Mouse (Mus musculus) lung, adult 2 months (tissue): ENCODE data around the gene Gm10644. TPM values are rescaled to one million over a fixed set of nuclear protein-coding genes. Genes with fewer than 3 reads are reported as not detected.

Experiments used
- DNase-seq: peaks from one replicate; pipeline ENCODE4 v3.0.0; 2022
- H3K4me1 ChIP-seq: fragments of 200-500 bp; 2 replicates; pipeline ENCODE4 v1.6.1; 2011; ENCODE audit warnings: low read length; ENCODE audit not compliant: control insufficient read depth, insufficient read depth
- H3K4me3 ChIP-seq: fragments of 200-500 bp; replicated peaks from 2 replicates; pipeline ENCODE3; 2011; ENCODE audit warnings: low read depth, mild to moderate bottlenecking, control low read depth, low read length; ENCODE audit errors: extremely low read depth
- CTCF ChIP-seq: fragments of 200-500 bp; IDR thresholded peaks from 2 replicates; pipeline ENCODE4 v1.5.1; 2011; ENCODE audit warnings: mild to moderate bottlenecking, low read length, control low read depth; ENCODE audit not compliant: insufficient read depth
- POLR2A ChIP-seq: fragments of 200-500 bp; IDR thresholded peaks from 2 replicates; pipeline ENCODE4 v1.6.1; 2011; ENCODE audit warnings: low read depth, mild to moderate bottlenecking, control low read depth, low read length, borderline replicate concordance; ENCODE audit errors: extremely low read depth
- WGBS: fragments of 180-500 bp; shearing (Covaris S2); methylation state at CpG from one replicate; pipeline ENCODE4 v1.1.7; 2018; 5-methylcytosine and 5-hydroxymethylcytosine counted together
- polyA plus RNA-seq: library from polyadenylated mRNA; depleted of rRNA; stranded (reverse); fragments of >200 nt; gene quantifications from 2 replicates; pipeline ENCODE4 v1.2.3, GENCODE M21; 2012

Gene Gm10644
- polyA plus RNA-seq, 1 experiment, result 2.0 TPM

DNA sequence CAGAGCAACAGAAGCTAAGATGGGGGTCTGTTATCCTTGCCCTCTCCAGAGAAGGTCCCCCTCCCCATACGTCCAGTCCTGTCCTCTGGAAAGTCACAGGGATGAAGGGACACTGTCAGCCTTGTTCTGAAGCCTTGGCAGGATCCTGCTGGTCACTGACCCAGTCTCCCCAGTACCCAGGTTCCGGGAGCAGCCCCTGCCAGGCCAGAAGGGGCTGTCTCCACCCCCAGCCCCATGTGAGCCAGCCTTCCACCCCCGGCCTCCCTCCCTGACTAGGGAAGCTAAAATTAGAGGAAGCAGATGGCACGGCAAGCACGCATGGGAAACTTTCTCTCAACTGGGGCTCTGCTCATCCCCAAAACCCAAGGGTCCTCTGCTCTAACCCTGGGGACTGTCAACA is 39.0 kb downstream of the Gm10644 start:
- TF ChIP-seq POLR2A (no peak), CTCF (no peak)
- WGBS, result 63% methylated on average over 5 of the region's 5 CpGs
- DNase-seq, result no peak
- Histone ChIP-seq H3K4me1 (peaks cover 5% of the 10 kb centered on the region), H3K4me3 (no peak overlapping the region)

DNA sequence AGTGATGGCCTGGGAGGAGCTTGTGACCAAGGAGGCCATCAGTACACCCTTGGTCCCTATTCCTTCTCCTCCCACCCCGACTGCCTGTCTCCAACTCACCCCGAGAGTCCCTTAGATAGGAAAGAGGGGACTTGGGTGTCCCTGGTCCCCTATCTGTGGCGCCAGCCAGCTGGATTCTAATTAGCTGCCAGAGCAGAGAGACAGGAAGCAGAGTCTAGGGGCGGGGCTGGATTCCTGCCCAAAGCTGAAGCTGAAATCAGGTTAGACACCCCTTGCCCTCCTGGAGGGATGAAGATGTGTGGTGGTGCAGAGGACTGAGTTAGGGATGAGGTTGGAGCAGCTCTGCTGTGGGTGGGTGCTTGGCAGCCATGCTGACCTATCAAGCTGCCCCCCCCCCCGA is 40.1 kb downstream of the Gm10644 start:
- TF ChIP-seq POLR2A (no peak), CTCF (no peak)
- Histone ChIP-seq H3K4me3 (no peak overlapping the region), H3K4me1 (peaks cover 5% of the 10 kb centered on the region)
- DNase-seq, result no peak
- 29% methylated on average over 5 of the region's 5 CpGs for WGBS

DNA sequence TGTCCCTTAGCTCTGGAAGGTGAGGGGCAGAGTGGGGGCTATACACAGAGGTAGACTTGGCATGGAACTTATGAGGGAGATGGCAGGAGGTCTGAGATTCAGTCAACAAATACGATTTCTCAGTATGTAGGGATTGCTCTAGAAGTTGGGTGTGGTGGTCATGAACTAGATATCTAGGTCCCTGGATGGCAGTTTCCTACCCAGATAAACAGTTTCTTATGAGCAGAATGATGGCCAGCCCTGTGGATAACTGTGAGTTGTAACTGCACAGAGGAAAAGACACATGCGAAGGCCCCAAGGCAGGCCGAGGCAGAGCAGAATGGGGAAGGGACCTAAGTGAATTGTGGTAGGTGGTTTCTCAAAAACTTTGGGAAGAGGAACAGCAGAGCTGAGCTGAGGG is 40.8 kb downstream of the Gm10644 start:
- no peak overlapping the region for H3K4me3 ChIP-seq
- WGBS, result 75% methylated on average over 3 of the region's 3 CpGs
- H3K4me1 ChIP-seq, result peaks cover 5% of the 10 kb centered on the region
- DNase-seq, result no peak
- TF ChIP-seq CTCF, result no peak
- TF ChIP-seq POLR2A, result no peak

DNA sequence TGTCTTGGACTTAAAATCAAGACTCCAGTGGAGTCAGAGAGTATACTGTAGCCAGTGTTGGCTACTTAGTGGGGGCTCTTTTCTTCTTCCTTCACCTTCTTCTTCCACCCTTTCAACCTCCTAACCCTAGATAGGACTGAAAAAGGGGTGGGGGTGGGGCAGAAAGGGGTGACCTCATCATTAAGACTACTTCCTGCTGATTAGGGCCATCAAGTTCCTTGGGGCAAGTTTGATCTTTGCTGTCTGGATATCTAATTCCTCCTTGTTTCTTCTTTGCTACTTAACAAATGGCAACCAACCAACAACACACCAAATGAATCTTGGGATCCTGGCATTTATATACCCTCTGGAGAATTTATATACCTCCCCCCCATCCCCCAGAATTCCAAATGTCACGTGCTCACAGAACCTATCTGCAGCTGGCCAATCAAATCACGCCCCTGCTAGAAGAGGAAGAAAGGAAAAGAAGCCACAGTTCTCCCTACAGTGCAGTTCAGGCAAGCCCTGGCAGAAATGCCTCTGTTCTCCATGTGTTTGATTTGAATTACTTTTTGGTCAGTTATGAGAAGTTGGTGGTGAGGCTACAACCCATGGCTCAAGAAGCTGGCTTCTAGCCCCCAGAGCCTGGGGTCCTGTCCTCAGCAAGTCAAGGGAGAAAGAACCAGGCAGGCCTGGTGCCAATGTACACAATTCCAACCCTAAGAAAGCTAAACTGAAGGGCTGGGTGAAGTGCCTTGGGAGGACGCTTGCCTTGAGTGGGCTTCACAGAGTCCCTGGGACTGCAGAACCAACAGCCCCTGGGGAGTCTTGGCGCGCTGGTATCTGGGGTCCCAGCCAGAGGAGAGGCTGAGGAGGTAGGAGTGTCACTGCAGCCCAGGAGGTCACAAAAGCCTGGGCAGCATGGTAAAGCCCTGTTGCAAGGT is 42.9 kb downstream of the Gm10644 start:
- 56% methylated on average over 5 of the region's 5 CpGs for WGBS
- no peak for TF ChIP-seq CTCF
- TF ChIP-seq POLR2A, result no peak
- peaks cover 5% of the 10 kb centered on the region for H3K4me1 ChIP-seq
- DNase-seq, result peak; percentile 25
- H3K4me3 ChIP-seq, result no peak overlapping the region

DNA sequence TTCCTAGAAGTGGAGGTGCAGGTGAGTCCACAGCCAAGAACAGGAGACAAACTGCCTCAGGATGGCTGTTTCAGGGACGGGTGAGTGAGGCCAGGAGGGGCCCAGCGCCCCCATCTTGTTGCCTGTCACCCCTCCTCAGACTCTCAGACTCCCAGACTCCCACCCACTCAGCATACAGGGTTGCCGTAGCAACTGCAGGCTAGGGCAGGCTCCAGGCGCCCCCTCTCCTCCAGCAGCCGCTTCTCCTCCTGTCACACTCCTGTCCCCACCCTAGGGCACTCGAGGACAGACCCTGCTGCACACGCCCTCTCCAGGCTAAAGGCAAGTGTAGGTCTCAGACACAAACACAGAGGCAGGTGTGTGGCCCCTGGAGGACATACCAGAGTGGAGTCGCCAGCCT is 45.7 kb downstream of the Gm10644 start:
- Histone ChIP-seq H3K4me3 (no peak overlapping the region), H3K4me1 (no peaks in the 10 kb centered on the region; the same call in none of the 2 replicates)
- no peak for DNase-seq
- 52% methylated on average over 8 of the region's 8 CpGs for WGBS
- TF ChIP-seq CTCF, result no peak
- TF ChIP-seq POLR2A, result no peak

DNA sequence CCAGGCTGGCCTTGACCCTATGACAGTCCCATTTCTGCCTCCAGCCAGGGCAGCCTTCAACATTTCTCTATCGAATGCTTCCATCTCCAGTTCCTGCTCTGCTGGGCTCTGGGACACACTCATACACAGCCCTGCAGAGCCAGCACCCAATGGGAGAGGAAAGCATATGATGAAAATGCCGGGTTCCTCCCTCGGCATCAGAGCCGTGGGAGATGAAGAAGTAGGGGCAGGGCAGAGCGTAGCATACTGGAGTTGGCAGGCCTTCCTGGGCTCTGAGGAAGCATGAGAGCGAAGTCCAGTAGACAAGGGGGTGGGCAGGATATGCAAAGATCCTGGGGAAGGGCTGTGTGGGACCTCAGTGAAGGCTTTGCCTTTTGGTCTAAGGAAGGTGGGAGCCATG is 46.4 kb downstream of the Gm10644 start:
- Histone ChIP-seq H3K4me1 (no peaks in the 10 kb centered on the region; the same call in none of the 2 replicates), H3K4me3 (no peak overlapping the region)
- WGBS, result 46% methylated on average over 6 of the region's 6 CpGs
- DNase-seq, result no peak
- TF ChIP-seq CTCF (no peak), POLR2A (no peak)

DNA sequence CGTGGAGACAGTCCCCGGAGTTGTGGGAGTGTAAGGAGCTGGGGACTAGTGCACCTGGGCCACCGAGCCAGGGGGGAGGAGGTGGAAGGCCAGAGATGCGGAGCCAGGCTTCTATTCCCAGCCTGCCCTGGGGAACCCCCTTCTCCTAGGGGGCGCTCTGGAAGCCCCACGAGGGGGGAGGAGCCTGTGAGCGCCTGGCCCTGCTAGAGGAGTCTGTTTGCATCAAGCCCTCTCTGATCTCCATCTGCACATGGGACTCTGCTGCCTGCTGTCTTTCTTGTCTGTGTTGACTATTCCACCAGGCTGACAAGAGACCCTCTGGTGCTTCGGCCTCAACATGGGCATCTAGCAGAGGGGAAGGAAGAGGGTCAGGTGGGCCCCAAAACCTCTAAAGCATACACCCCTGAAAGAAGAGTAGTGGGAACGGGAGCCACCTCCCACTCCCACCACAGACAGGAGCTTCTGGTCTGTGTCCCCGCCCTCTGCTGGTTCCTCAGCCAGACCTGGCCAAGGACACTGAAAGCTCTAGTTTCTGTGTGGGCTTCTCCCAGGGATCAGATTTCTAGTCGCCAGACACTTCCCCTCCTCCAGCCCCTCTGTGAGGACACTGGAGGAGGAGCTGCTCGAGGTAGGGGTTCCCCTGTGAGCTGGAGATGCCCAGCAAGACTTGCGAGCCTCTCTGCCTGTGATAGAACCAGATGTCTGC is 51.9 kb downstream of the Gm10644 start:
- TF ChIP-seq CTCF (no peak), POLR2A (no peak)
- DNase-seq, result peak; percentile 30
- 29% methylated on average over 13 of the region's 13 CpGs for WGBS
- Histone ChIP-seq H3K4me3 (no peak overlapping the region), H3K4me1 (peaks cover 2% of the 10 kb centered on the region; the same call in 1 of the 2 replicates)

DNA sequence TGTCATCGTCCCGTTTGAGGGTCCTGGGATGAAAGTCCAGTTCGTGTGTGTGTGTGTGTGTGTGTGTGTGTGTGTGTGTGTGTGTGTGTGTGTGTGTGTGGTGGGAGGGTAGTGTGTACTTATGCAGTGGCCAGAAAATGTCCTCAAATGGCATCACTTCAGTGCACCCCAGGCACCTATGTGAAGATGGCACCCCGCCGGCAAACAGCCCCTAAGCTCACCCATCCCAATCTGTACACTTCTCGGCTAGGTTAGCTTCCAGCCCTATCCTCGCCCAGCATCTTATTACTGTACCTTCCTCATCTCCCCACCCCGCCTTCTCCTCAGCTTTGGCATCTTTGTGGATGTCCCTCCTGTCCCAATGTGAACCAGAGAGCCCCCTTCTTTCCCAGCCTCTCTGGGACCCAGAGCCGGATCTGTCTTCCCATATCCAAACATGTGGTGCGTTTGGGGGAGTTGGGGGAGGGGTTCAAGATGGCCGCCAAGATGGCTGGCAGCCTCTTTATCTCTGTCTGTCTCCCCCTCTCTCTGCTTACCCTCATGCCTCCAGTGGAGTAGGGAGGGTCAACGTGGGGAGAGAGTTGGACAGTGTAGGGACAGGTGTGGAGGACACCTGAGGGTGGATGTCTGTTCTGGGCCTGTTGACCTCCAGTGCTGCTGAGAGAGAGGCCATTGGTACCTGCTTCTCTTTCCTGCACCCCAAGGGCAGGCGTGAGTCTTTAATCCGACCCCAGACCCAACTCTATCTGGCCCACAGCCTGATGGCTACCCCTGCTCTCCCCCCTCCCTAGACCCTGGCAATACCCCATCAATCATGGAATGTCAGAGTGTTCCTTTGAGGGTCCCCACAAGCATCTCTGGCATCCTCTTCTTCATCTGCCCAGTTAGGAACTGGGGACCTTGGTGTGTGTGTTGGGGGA is 53.2 kb downstream of the Gm10644 start:
- Histone ChIP-seq H3K4me3 (peak overlapping the region; percentile 74), H3K4me1 (peaks cover 2% of the 10 kb centered on the region; the same call in 1 of the 2 replicates)
- TF ChIP-seq POLR2A (no peak), CTCF (no peak)
- no peak for DNase-seq
- 28% methylated on average over 14 of the region's 14 CpGs for WGBS

DNA sequence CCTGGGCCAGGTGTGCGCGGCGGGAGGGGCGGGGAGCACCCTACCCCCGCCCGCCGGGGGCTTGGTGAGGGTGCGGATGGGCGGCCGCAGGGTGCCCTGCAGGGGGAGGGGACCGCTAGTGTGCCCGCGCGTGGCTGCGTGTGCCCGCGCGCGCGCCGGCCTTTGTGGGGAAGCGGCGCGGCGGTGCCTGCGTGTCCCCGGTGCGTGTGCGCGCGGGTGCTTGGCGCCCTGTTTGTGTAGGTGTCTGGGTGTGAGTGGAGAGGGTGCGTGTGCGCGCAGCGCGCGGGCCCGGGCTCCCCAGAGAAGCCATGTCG is 54.1 kb downstream of the Gm10644 start:
- H3K4me3 ChIP-seq, result peak overlapping the region; percentile 74
- under 1% methylated on average over 40 of the region's 40 CpGs for WGBS
- TF ChIP-seq CTCF, result no peak
- TF ChIP-seq POLR2A, result no peak
- no peak for DNase-seq
- peaks cover 2% of the 10 kb centered on the region for H3K4me1 ChIP-seq
